Mouse (Mus musculus) kidney, postnatal 4 days (tissue): ENCODE measurements around the gene Pigo.

Experiments
- DNase-seq, 2 experiments: peaks; one replicate each; pipeline ENCODE4 v3.0.0; 2021; ENCODE audit warnings: mixed read lengths in 2 of 2

The Pigo gene

GRCm38 (mm10) chr4:43036356-43036755, 10.7 kb upstream of the Pigo start:
- DNase-seq, result no peak

GRCm38 (mm10) chr4:43035851-43036250, 10.2 kb upstream of the Pigo start:
- DNase-seq, result no peak

- DNase-seq, result no peak
Measured at GRCm38 (mm10) chr4:43033481-43033880, 7.9 kb upstream of the Pigo start.

- DNase-seq, result no peak
Measured at GRCm38 (mm10) chr4:43032501-43032900, 6.9 kb upstream of the Pigo start.

- DNase-seq, result peak; percentile 96
Measured at GRCm38 (mm10) chr4:43031237-43031995, 5.8 kb upstream of the Pigo start, which contains the start of gene Stoml2. Gene Stoml2, minus strand, starts transcription at chr4:43031710.

- DNase-seq, result peak; percentile 58 to 68
Measured at GRCm38 (mm10) chr4:43030780-43031230, 5.2 kb upstream of the Pigo start.

- no peak for DNase-seq
Measured at GRCm38 (mm10) chr4:43030352-43030751, 4.7 kb upstream of the Pigo start.

GRCm38 (mm10) chr4:43029749-43030148, 4.1 kb upstream of the Pigo start:
- no peak for DNase-seq

- no peak for DNase-seq
Measured at GRCm38 (mm10) chr4:43029121-43029520, 3.5 kb upstream of the Pigo start.

- no peak for DNase-seq
Measured at GRCm38 (mm10) chr4:43024673-43025072, 946 bp downstream of the Pigo start.

- DNase-seq, result no peak
Measured at GRCm38 (mm10) chr4:43021341-43021740, 4.3 kb downstream of the Pigo start.

GRCm38 (mm10) chr4:43020876-43021275, 4.7 kb downstream of the Pigo start:
- DNase-seq, result no peak

- no peak for DNase-seq
Measured at GRCm38 (mm10) chr4:43019641-43020465, 5.8 kb downstream of the Pigo start.

GRCm38 (mm10) chr4:43019176-43019575, 6.4 kb downstream of the Pigo start:
- no peak for DNase-seq

GRCm38 (mm10) chr4:43018156-43018555, 7.5 kb downstream of the Pigo start:
- DNase-seq, result no peak

GRCm38 (mm10) chr4:43012091-43012490, 13.5 kb downstream of the Pigo start:
- DNase-seq, result no peak

- DNase-seq, result peak; percentile 88 to 91
Measured at GRCm38 (mm10) chr4:43010161-43011038, 15.2 kb downstream of the Pigo start, which contains the start of gene Fancg. Gene Fancg, minus strand, starts transcription at chr4:43010506.

GRCm38 (mm10) chr4:43005765-43006164, 19.9 kb downstream of the Pigo start:
- peak; percentile 23 to 43 for DNase-seq

GRCm38 (mm10) chr4:43004951-43005350, 20.7 kb downstream of the Pigo start:
- DNase-seq, result no peak

GRCm38 (mm10) chr4:43002756-43003439, 22.7 kb downstream of the Pigo start:
- peak in 1 of 2 experiments; percentile 15 for DNase-seq

GRCm38 (mm10) chr4:43001272-43001671, 24.3 kb downstream of the Pigo start:
- DNase-seq, result no peak
